Mouse (Mus musculus): ENCODE measurements at regions not wholly inside any gene's neighbourhood (a gene's known extent, or its start where the extent isn't known, plus 50 kb on each side); places are given as distances from the start of the nearest gene placed in this dataset.
A peak's percentile ranks its signal among the peaks of the same experiment; 100 is the strongest.
"Not testable (repeated sequence)": the region's sequence is repeated elsewhere in the genome, so short reads cannot be mapped to it uniquely, and the experiment has no call there.

GRCm38 (mm10) chr5:96898120-96898672 lies 99.3 kb upstream of the Bmp2k start:
- no peak overlapping the region for H3K9ac ChIP-seq (replicated peaks)
- no peak overlapping the region for H3K27ac ChIP-seq
- H3K27me3 ChIP-seq: no peaks in the 10 kb centered on the region
- ATAC-seq (ENCODE audit: insufficient number of reproducible peaks, insufficient read depth, low FRiP score, low TSS enrichment, low read depth): no peak
- 62% methylated on average over 8 of the region's 8 CpGs for WGBS
- no peaks in the 10 kb centered on the region for H3K36me3 ChIP-seq
- no peaks in the 10 kb centered on the region for H3K9me3 ChIP-seq
- H3K4me2 ChIP-seq: no peak overlapping the region
- H3K4me1 ChIP-seq (replicated peaks): no peaks in the 10 kb centered on the region
- H3K4me3 ChIP-seq (replicated peaks): no peak overlapping the region

GRCm38 (mm10) chr5:96898695-96899094 lies 98.8 kb upstream of the Bmp2k start:
- Histone ChIP-seq H3K27ac (no peak overlapping the region), H3K4me2 (no peak overlapping the region), H3K4me1 (replicated peaks) (no peaks in the 10 kb centered on the region), H3K9me3 (no peaks in the 10 kb centered on the region), H3K36me3 (no peaks in the 10 kb centered on the region), H3K9ac (replicated peaks) (no peak overlapping the region), H3K4me3 (replicated peaks) (no peak overlapping the region), H3K27me3 (no peaks in the 10 kb centered on the region)
- ATAC-seq (ENCODE audit: insufficient number of reproducible peaks, insufficient read depth, low FRiP score, low TSS enrichment, low read depth): no peak
- WGBS: 69% methylated on average over 5 of the region's 5 CpGs

- H3K27me3 ChIP-seq: no peaks in the 10 kb centered on the region
- ATAC-seq (ENCODE audit: insufficient number of reproducible peaks, insufficient read depth, low FRiP score, low TSS enrichment, low read depth): no peak
- H3K9me3 ChIP-seq: no peaks in the 10 kb centered on the region
- H3K4me3 ChIP-seq (replicated peaks): no peak overlapping the region
- no peak overlapping the region for H3K27ac ChIP-seq
- 49% methylated on average over 17 of the region's 17 CpGs for WGBS
- 0 out of 2 replicates have a peak overlapping the region, but pooled peaks have one; percentile 15 for H3K4me2 ChIP-seq
- H3K4me1 ChIP-seq (replicated peaks): no peaks in the 10 kb centered on the region
- no peaks in the 10 kb centered on the region for H3K36me3 ChIP-seq
- H3K9ac ChIP-seq (replicated peaks): no peak overlapping the region
Measured at GRCm38 (mm10) chr5:96905572-96906271, 91.8 kb upstream of the Bmp2k start.

- not testable (repeated sequence) for H3K4me1 ChIP-seq (replicated peaks); ATAC-seq (ENCODE audit: insufficient number of reproducible peaks, insufficient read depth, low FRiP score, low TSS enrichment, low read depth); H3K9me3 ChIP-seq; H3K4me2 ChIP-seq; H3K4me3 ChIP-seq (replicated peaks); H3K9ac ChIP-seq (replicated peaks); H3K36me3 ChIP-seq; H3K27me3 ChIP-seq; H3K27ac ChIP-seq
- 90% methylated on average over 2 of the region's 2 CpGs for WGBS
Measured at GRCm38 (mm10) chr5:96908371-96908770, 89.1 kb upstream of the Bmp2k start.

GRCm38 (mm10) chr5:96909218-96909617 lies 88.3 kb upstream of the Bmp2k start:
- Histone ChIP-seq H3K9ac (replicated peaks) (no peak overlapping the region), H3K9me3 (no peaks in the 10 kb centered on the region), H3K4me3 (replicated peaks) (no peak overlapping the region), H3K27ac (no peak overlapping the region), H3K4me2 (no peak overlapping the region), H3K27me3 (no peaks in the 10 kb centered on the region), H3K4me1 (replicated peaks) (0 out of 2 replicates have a peak, but pooled peaks cover 4% of the 10 kb centered on the region), H3K36me3 (no peaks in the 10 kb centered on the region)
- WGBS: 78% methylated on average over 6 of the region's 6 CpGs
- no peak for ATAC-seq (ENCODE audit: insufficient number of reproducible peaks, insufficient read depth, low FRiP score, low TSS enrichment, low read depth)

- H3K36me3 ChIP-seq: no peaks in the 10 kb centered on the region
- ATAC-seq (ENCODE audit: insufficient number of reproducible peaks, insufficient read depth, low FRiP score, low TSS enrichment, low read depth): no peak
- H3K27ac ChIP-seq: no peak overlapping the region
- 66% methylated on average over 13 of the region's 13 CpGs for WGBS
- H3K4me1 ChIP-seq (replicated peaks): 0 out of 2 replicates have a peak, but pooled peaks cover 4% of the 10 kb centered on the region
- H3K9ac ChIP-seq (replicated peaks): no peak overlapping the region
- H3K27me3 ChIP-seq: no peaks in the 10 kb centered on the region
- no peak overlapping the region for H3K4me2 ChIP-seq
- H3K9me3 ChIP-seq: no peaks in the 10 kb centered on the region
- H3K4me3 ChIP-seq (replicated peaks): no peak overlapping the region
Measured at GRCm38 (mm10) chr5:96911550-96912253, 85.8 kb upstream of the Bmp2k start.

GRCm38 (mm10) chr5:96912254-96912635 lies 85.2 kb upstream of the Bmp2k start:
- H3K4me3 ChIP-seq (replicated peaks): no peak overlapping the region

GRCm38 (mm10) chr5:96912781-96913180 lies 84.7 kb upstream of the Bmp2k start:
- WGBS: 62% methylated on average over 4 of the region's 4 CpGs
- Histone ChIP-seq H3K4me1 (replicated peaks) (peaks cover 11% of the 10 kb centered on the region), H3K9me3 (no peaks in the 10 kb centered on the region), H3K27me3 (no peaks in the 10 kb centered on the region), H3K36me3 (no peaks in the 10 kb centered on the region), H3K4me2 (no peak overlapping the region), H3K27ac (no peak overlapping the region), H3K4me3 (replicated peaks) (no peak overlapping the region), H3K9ac (replicated peaks) (no peak overlapping the region)
- ATAC-seq (ENCODE audit: insufficient number of reproducible peaks, insufficient read depth, low FRiP score, low TSS enrichment, low read depth): no peak

More at GRCm38 (mm10) chr5:96912254-96912635, 85.2 kb upstream of the Bmp2k start:
- Histone ChIP-seq H3K4me2 (no peak overlapping the region), H3K36me3 (no peaks in the 10 kb centered on the region), H3K27me3 (no peaks in the 10 kb centered on the region), H3K27ac (no peak overlapping the region), H3K9me3 (no peaks in the 10 kb centered on the region), H3K9ac (replicated peaks) (no peak overlapping the region), H3K4me1 (replicated peaks) (peaks cover 6% of the 10 kb centered on the region; the same call in 1 of the 2 replicates)
- no peak for ATAC-seq (ENCODE audit: insufficient number of reproducible peaks, insufficient read depth, low FRiP score, low TSS enrichment, low read depth)
- WGBS: 78% methylated on average over 4 of the region's 4 CpGs

- 16% methylated on average over 1 of the region's 1 CpGs for WGBS
- Histone ChIP-seq H3K27me3 (no peaks in the 10 kb centered on the region), H3K9ac (replicated peaks) (no peak overlapping the region), H3K4me3 (replicated peaks) (no peak overlapping the region), H3K9me3 (no peaks in the 10 kb centered on the region), H3K4me1 (replicated peaks) (peaks cover 14% of the 10 kb centered on the region), H3K4me2 (no peak overlapping the region), H3K27ac (no peak overlapping the region), H3K36me3 (no peaks in the 10 kb centered on the region)
- no peak for ATAC-seq (ENCODE audit: insufficient number of reproducible peaks, insufficient read depth, low FRiP score, low TSS enrichment, low read depth)
Measured at GRCm38 (mm10) chr5:96913711-96914110, 83.8 kb upstream of the Bmp2k start.

- Histone ChIP-seq H3K4me1 (replicated peaks) (peaks cover 14% of the 10 kb centered on the region), H3K27ac (no peak overlapping the region), H3K4me2 (no peak overlapping the region), H3K9ac (replicated peaks) (no peak overlapping the region), H3K4me3 (replicated peaks) (no peak overlapping the region), H3K36me3 (no peaks in the 10 kb centered on the region), H3K9me3 (no peaks in the 10 kb centered on the region), H3K27me3 (no peaks in the 10 kb centered on the region)
- WGBS: 85% methylated on average over 4 of the region's 4 CpGs
- ATAC-seq (ENCODE audit: insufficient number of reproducible peaks, insufficient read depth, low FRiP score, low TSS enrichment, low read depth): no peak
Measured at GRCm38 (mm10) chr5:96914696-96915404, 82.6 kb upstream of the Bmp2k start.

- Histone ChIP-seq H3K9ac (replicated peaks) (no peak overlapping the region), H3K9me3 (no peaks in the 10 kb centered on the region), H3K4me2 (no peak overlapping the region), H3K36me3 (no peaks in the 10 kb centered on the region), H3K4me1 (replicated peaks) (peaks cover 16% of the 10 kb centered on the region), H3K27ac (no peak overlapping the region), H3K4me3 (replicated peaks) (no peak overlapping the region), H3K27me3 (no peaks in the 10 kb centered on the region)
- ATAC-seq (ENCODE audit: insufficient number of reproducible peaks, insufficient read depth, low FRiP score, low TSS enrichment, low read depth): no peak
- 89% methylated on average over 6 of the region's 6 CpGs for WGBS
Measured at GRCm38 (mm10) chr5:96916897-96917296, 80.6 kb upstream of the Bmp2k start.
